Mouse (Mus musculus): ENCODE measurements at regions not wholly inside any gene's neighbourhood (a gene's known extent, or its start where the extent isn't known, plus 50 kb on each side); places are given as distances from the start of the nearest gene placed in this dataset.
A peak's percentile ranks its signal among the peaks of the same experiment; 100 is the strongest.

- no peak overlapping the region for H3K27ac ChIP-seq (ENCODE audit: low read length)
- 42% methylated on average over 5 of the region's 5 CpGs for WGBS
- no peak overlapping the region for H3K4me3 ChIP-seq (ENCODE audit: low read length)
- no peaks in the 10 kb centered on the region for H3K4me1 ChIP-seq (ENCODE audit: control insufficient read depth, insufficient read depth, low read length)
- no peaks in the 10 kb centered on the region for H3K27me3 ChIP-seq (replicated peaks; ENCODE audit: control insufficient read depth, insufficient read depth, low read length)
- no peak overlapping the region for H3K9ac ChIP-seq (ENCODE audit: low read depth, low read length)
- H3K4me2 ChIP-seq (ENCODE audit: low read depth, low read length): no peak overlapping the region
- H3K36me3 ChIP-seq (ENCODE audit: control insufficient read depth, insufficient read depth, low read length): no peaks in the 10 kb centered on the region
- ATAC-seq: peak; percentile 59
- no peaks in the 10 kb centered on the region for H3K9me3 ChIP-seq (ENCODE audit: control insufficient read depth, low read length)
Measured at GRCm38 (mm10) chrX:37753474-37753873, 51.2 kb upstream of the Rhox5 start.

GRCm38 (mm10) chrX:37754385-37754784 lies 50.3 kb upstream of the Rhox5 start:
- Histone ChIP-seq H3K27ac (ENCODE audit: low read length) (no peak overlapping the region), H3K9me3 (ENCODE audit: control insufficient read depth, low read length) (no peaks in the 10 kb centered on the region), H3K4me1 (ENCODE audit: control insufficient read depth, insufficient read depth, low read length) (no peaks in the 10 kb centered on the region), H3K4me3 (ENCODE audit: low read length) (no peak overlapping the region), H3K9ac (ENCODE audit: low read depth, low read length) (no peak overlapping the region), H3K27me3 (replicated peaks; ENCODE audit: control insufficient read depth, insufficient read depth, low read length) (no peaks in the 10 kb centered on the region), H3K36me3 (ENCODE audit: control insufficient read depth, insufficient read depth, low read length) (no peaks in the 10 kb centered on the region), H3K4me2 (ENCODE audit: low read depth, low read length) (no peak overlapping the region)
- WGBS: 83% methylated on average over 8 of the region's 8 CpGs
- no peak for ATAC-seq
